Mouse (Mus musculus) layer of hippocampus, postnatal 10 days (tissue): ENCODE results near the gene Alg14. TPM values are rescaled to one million over a fixed set of nuclear protein-coding genes. Genes with fewer than 3 reads are reported as not detected.

Source experiments
- DNase-seq, 2 experiments: peaks; one replicate each; pipeline ENCODE4 v3.0.0; 2021; ENCODE audit warnings: low spot score in 2 of 2
- total RNA-seq, 2 experiments: library from RNA; stranded (reverse); gene quantifications; 2 replicates each; pipeline ENCODE4 v1.2.3; 2021

Alg14 gene
- total RNA-seq, 2 experiments from 2014 or later = 17.7 to 27.3 TPM

DNA sequence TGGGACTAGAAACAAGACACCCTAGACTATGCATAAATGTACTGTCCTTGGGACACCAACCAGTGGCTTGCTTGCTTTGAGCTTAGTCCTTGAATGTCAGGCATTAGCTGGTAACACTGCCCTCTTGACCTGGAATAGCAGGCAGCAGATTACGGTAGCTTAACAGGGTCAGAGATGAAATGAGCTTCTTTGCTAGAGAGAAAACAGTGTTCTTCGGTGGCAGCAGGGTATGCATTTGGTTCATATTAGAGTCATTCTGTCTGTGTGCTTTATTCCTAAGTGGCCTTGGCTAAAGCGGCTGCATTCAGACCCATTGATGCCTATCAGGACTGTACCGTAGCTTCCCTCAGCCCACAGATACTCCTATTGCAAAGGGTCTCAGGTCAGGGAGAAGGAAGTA is 72.8 kb downstream of the Alg14 start:
- no peak for DNase-seq

DNA sequence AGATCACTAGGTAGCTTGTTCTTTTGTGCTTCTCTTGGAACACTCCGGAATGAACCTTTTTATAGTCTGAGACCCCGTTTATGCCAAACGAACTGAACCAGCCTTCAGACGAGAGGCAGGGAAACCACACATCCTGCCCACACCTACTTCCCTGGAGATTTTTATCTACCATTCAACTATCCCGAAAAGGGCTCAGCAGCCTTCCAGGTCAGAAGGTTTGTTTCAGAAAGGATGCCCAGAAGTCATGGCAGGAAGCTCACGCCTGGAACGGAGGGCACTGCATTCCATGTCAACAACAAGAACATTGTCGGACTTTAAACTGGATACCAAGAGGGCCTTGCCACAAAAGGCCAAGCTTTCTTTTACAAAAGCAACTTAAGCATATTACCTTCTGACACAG is 73.6 kb downstream of the Alg14 start:
- no peak for DNase-seq

DNA sequence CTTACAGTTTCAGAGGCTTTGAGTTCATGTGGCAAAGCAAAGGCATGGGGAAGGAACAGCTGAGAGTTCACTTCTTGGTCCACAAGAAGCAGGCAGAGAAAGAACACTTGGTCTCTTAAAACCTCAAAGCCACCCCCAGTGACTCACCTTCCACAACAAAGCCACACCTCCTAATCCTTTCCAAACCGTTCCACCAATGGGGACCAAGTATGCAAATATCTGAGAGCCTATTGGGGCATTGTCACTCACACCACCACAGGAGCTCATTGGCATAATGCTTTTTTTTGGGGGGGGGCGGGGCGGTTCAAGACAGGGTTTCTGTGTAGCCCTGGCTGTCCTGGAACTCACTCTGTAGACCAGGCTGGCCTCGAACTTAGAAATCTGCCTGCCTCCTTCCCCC is 77.0 kb downstream of the Alg14 start:
- no peak for DNase-seq

DNA sequence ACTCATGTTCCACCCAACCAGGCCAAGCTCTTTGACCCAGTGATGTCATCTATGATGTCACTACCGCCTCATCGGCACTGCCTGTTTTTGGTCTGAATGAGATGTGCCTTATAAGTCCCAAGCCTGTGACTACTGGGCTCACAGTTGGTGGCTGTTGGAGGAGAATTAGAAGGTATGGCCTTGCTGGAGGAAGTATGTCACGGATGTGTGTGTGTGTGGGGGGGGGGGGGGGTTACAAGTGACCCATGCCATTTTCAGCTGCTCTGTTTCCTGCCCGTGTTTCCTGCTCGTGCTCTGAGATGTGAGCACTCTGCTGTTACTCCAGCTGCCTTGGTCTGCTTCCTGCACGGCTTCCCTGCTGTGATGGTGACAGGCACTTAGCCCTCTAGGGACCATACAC is 77.9 kb downstream of the Alg14 start:
- no peak for DNase-seq

DNA sequence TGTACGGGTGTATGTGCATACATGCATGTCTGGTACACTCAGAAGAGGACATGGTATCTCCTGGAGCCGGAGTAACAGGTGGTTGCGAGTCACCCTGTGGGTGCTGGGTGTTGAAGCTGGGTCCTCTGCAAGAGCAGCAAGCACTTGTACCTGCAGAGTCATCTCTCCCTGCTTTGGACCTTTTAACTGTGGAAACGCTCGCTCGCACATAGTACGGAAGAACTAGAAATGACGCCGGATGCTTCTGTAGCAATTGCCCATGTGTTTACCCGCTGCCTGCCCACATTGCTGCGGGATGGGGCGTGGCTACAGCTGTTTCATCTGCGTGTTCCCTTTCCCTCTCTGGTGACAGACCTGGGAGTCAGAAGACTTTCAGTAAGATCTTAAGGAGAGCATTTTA is 78.7 kb downstream of the Alg14 start:
- DNase-seq = no peak

DNA sequence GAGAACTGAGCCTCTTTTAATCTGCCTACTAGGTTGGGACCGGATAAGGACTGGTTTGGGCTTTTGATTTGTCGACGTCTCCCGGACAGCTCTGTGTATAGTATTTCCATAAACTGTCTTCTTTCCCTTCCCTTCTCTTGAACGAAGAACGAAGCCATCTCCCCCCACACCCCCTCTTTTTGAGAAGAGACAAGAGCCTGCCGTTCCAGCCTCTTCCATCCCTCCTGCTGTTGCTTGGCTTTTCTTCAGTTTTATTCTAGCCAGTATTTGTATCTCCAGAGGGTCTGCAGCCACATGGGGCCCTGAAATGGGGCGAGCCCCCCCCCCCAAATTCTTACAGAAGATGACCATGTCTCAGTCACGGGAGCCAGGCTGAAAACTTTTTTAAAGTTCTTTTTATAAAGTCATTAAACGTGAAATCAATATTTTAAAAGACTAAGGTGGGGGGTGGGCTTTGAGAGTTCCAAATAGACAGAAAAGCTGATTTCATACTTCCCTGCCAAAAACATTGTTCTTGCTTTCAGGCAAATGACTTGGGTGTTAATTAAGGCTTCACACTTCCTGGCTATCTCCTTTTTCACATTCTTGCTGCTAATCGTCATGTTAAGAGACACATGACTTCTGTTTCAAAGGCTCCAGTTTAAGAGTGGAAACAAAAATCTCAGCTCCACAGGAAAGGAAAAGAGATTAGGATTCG is 79.4 kb downstream of the Alg14 start:
- DNase-seq = no peak

DNA sequence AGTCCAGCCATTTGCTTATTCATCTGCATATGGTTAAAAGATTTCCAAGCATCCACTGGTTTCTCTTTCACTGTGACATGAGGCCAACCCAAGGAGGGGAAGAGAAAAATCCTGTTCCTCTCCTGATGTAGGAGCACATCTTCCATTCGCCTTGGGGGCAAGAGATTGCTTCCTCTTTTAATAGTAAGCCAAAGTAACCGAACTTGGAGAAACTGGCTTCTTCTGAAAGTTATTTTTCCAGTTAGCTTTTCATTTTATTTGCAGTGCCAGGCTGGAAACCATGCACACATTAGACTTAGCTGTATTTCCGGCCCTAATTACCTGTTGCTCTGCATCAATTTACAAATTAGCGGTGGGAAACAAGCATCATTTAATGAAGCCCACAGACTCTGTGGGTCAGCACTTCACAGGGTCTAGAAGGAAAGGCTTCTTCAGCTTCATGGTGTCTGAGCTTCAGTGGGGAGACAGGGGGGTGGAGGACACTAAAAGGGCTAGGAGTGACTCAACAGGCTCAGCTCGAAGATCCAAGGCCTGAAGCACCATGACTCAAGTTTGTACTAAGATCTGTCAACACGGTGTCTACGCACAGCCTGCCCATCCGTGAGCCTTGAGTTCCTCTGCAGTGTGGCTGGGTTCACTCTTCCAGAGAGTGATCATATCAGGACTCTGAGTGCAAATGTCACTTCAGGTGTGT is 80.1 kb downstream of the Alg14 start:
- no peak for DNase-seq

DNA sequence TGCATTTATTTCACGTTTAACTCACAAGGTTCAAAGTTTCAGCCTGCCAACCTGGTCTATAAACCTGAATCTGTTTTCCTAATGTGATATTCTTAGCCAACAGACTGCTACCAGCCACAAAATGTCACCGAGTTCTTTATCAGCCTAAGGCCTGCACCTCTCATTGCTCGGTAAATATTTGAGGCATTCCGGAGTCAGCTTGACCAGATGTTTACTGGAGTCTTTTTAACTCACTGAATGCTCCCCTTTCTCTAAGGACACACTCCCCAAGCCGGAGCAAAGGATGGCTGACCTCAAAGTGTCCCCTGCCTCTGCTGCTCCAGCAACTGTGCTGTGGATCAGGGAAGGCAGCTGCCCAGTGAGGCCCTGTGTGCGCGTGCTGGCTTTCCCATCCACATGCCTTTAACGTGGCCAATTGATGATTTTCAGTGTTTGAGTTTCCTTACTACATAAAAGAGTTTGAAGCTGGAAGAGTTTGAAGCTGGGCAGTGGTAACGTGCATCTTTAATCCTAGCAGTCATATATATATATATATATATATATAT is 82.4 kb downstream of the Alg14 start:
- DNase-seq = no peak

DNA sequence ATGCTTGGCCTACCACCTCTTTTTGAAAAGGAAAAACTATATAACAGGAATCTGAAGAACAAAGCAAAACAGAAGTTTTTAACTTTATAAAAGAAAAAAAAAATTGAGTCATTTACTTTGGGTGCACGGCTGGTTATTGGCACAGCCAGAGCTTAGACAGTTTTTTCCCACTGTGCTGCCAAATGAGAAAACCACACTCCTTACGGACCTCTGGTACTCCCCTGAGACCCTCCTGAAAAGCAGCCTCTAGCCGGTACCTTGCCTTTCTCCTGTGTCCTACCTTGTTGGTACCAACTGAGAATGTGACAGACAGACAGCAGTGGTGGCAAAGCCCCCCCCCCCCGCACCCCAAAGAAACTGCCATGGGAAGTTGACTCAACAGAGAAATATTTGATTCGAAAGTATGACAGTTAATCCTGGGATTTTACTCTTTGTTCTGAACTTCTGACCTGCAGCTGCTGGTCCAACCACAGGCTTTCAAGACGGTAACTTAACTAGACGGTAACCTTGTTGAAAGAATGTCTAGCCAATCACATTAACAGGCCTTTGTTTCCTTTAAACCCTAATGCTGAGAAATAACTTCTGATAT is 84.1 kb downstream of the Alg14 start:
- DNase-seq = no peak

DNA sequence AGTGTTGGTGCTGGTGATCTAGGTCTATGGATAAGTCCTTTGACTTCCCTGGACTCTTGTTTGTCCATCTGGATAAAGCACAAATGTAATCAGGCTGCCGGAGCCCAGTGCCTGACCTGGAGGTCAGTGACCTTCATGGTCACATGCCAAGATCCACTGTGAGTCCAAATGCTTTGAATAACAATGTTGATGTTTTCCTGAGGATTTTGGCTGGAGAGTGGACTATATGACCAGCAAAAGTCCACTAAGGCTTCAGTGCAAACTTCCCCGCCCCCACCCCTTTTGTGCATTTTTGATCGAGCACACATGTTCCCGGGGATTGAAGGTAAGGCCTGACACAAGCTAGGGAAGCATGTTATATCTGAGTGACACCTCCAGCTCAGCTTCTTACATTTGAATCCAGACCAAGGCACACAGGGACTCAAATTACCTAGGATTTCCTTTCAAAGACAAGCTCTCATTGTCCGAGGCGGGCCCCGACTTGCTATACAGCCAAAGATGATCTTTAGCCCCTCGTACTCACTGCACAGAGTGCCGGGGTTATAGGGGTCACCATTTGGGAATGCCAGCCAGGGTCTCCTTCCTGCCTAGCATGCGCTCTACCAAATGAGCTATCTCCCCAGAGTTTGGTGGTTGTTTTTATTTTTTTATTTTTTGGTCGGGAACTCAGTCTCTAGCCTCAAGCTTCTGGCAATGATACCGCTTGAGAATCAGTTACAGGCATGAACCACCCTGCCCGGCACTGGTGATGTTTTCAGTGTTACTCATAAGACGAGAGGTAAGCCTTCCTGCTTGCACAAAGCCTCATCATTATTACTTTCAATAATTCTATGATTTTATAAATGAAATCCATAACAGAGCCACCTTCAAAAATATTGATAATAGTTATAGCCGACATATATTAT is 87.4 kb downstream of the Alg14 start:
- DNase-seq = no peak

DNA sequence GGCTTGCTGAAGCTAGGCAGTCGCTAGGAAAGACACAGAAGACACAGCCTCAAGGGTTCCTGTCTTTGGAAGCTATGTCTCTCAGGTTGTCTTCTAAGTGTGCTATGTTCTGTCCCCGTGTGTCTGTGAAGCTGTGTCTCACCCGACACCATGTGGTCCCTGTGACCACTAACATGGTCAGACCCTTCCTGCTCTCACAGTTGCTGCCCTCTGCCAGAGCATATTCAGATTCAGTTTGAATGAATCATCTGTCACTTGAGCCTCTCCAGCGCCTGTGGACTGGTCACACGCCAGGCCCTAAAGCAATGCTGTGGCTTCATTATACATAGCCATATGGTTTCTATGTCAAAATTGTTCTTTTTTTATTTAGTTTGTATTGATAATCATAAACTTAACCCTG is 88.1 kb downstream of the Alg14 start:
- no peak for DNase-seq

DNA sequence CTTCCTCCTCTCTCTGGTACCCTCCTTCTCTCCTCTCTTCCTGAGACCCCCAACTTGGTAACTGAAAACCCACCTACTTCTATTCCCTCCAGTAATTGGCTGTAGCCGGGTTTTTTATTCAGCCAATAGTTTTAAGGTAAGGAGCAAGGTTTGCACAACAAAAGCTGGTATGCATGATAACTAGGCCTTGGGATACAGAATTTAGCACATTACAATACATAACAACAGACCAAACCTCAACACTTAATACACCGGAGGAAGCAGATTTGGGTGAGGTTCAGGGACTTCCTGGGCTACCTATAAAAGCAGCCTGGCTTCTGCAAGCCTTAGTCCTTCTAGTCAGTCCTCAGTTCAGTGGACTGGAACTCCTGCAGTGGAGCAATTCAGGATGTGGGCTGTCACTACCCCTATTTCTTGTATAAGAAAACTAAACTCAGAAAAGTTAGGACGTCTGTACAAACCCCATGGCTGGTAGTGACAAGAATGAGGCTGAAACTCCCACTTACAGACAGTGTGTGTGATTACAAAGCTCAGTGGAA is 96.0 kb downstream of the Alg14 start:
- DNase-seq = no peak

DNA sequence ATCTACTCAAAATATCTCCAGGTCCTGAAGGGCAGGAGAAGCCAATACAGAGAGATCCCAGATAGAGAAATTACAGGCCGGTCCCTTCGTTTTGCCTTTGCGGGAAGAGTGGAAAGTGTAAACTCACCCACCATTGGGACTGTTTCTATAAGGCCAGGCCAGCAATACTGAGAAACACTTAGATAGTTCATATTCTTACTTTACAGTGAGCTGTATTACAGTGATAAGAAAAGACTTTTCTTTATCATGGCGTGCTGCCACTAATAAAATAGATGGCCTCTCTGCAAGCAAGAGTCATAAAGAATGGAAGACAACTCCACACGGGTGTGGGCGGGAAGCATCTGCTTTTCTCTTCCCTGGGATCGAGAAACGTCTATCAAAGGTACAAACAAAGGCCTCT is 97.8 kb downstream of the Alg14 start:
- no peak for DNase-seq

DNA sequence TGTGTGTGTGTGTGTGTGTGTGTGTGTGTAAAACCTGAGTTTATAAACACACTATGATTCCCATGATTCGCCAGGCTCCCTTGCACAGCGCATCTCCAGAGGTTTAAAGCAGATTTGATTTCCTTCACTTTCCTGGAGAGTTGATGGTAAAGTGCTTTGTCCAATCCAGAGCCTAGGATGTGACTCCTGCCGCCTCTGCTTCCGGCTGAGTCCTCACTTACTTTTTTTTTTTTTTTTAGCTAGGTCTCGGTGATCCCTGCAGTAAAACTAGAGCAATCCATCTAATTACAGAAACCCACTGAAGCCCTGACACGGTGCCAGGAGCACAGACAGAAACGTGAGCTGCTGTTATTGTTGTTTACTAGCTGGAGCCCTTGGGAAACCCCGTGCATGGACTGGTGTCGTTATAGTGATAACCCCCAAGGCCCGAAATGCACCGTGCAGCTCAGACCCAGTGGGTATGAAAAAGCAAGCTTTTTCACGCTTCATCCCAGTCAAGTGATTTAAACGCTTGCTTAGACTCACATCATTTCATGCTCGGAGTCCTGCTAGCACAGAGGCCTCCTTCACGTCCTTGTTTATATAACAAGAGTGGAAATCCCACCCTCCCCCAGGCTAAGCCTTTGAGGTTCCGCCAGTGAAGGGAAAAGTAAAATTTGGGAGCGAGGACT is 98.4 kb downstream of the Alg14 start:
- peak; percentile 28 to 45 for DNase-seq

DNA sequence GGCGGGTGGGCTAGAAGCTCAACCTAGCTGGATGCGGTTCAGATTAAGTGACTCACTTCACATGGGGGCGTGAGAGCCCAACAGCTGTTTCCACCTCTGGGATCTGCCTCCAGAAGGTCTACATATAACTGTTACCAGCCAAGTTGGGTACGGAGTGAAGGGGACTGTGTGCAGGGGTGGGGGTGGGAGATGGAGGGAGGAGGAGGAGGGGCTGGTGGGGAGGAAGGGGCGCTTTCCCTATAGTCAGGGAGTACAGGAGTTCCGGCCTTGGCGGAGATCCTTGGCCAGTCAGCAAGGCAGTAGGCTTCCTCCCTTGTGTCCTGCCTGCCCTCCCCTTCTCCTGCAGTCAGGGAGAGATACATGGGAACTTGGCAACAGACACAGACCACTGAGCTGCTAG is 99.2 kb downstream of the Alg14 start:
- no peak for DNase-seq

DNA sequence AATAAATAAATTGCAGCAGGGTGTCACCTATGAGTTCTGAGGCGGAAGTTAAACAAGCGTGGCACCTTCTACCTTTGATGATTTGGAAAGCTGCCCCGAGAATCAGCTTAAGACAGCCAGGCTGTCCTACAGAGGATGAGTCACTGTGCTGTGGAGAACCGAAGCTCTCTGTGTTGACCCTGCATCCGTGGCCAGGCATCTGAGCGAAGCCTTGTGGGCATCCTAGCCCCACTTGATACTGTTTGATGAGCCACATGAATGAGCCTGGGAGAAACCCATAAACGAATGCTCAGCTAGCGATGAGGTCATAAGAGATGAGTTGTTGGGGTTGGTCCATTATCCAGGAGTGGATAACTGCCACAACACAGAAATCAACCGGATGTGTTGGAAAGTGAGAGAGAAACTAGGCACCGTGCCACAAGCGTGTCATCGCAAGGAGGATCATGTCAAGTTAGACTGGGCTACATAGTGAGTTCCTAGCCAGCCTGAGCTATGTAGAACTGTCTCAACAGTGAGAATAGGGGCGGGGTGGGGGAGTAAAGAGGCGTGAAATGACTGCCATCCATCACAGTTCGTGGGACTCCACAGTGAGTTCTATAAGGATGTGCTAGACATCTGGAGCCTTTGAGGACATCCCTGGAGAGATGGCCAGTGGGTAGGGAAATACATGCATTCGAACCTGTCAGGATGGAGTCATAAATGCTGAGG is 104.2 kb downstream of the Alg14 start:
- DNase-seq = no peak

DNA sequence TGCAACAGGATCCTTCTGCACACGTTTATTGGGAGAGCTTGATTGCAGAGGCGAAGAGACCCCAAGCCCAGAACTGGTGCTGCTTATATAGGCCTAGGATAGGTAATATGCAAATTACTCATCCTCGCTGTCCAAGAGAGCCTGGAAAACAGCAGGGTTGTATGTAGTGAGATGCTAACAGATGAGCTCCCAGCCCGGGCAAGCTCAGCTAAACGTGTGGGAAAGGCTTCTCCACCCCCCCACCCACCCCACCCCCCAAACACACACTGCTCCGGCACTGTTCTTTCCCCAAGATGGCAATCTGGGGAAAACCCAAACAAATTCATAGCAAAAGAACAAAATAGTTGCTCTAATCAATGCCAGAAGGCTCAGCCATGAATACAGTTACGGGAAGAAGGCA is 105.0 kb downstream of the Alg14 start:
- DNase-seq = no peak

DNA sequence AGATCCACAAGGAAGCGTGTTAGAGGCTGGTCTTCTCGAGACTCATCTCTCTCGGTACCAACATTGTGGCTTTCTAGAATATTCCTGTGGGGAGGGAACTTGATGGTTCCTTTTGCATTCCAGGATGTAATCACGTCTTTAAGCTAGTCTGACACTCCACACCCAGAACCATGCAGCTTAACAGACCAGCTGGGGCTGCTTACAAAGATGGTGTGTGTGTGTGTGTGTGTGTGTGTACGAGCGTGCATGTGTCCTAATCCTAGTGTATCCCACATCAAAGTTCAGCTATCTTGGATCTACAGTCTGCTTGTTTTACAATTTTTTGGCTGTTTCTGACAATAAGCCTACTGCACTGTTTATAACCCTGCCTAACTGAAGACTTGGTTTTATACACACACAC is 105.4 kb downstream of the Alg14 start:
- no peak for DNase-seq

DNA sequence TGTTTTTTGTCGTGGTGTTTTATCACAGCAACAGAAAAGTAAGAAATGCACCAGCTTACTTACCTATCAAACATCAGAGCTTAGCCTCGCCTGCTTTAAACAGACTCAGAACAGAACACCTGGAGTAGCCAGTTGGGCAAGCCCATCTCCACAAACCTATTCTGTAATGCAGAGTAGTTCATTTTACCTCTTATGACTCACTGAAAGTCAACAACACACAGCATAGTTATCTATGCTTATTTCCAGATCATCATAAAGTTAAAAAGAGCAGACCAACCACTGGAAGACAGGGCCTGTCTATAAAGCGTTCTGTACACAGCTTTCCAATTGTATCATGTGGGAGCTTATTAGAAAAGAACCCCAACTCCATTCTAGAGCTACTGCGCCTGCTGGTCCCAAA is 109.8 kb downstream of the Alg14 start:
- DNase-seq = no peak

DNA sequence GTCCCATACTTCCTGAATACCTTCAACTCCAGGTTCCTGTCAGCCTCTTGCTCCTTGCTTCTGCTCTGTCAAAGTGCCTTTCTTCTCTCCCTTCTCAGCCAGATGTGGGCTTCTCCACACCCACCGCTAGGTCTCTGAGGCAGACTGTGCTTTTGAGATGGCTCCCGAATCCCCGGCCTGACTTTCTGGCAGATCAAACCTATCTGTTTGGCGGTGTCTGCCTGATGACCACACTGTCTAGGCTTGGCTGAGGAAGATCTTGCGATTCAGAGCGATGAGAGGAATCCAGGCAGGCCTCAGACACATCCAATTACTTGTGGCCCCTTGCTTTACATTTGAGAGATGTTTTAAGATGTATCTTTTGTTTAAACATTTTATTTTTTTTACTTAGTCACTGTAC is 110.5 kb downstream of the Alg14 start:
- no peak for DNase-seq
